Mouse (Mus musculus) neural tube, embryonic 11.5 days (tissue): ENCODE measurements around the gene Degs1. TPM values are rescaled to one million over a fixed set of nuclear protein-coding genes. Genes with fewer than 3 reads are reported as not detected.

Experiments
- ATAC-seq: fragments of 200-750 bp; cut with Nextera tagmentation; 2 replicates; pipeline ENCODE4 v1.8.0; 2017; ENCODE audit warnings: moderate number of reproducible peaks, mild to moderate bottlenecking, moderate TSS enrichment, moderate library complexity; ENCODE audit not compliant: insufficient read depth, low FRiP score, low TSS enrichment
- DNase-seq: peaks from one replicate; pipeline ENCODE4 v3.0.0-alpha.2; 2015; ENCODE audit warnings: low spot score
- H3K27ac ChIP-seq: fragments of 300-500 bp; sonication (generic); 2 replicates; pipeline ENCODE4 v1.5.1; 2014; ENCODE audit warnings: low read depth, mild to moderate bottlenecking, low read length
- H3K27me3 ChIP-seq: fragments of 300-500 bp; sonication (generic); 2 replicates; pipeline ENCODE4 v1.6.1; 2014; ENCODE audit warnings: mild to moderate bottlenecking, low read length, mixed read lengths; ENCODE audit not compliant: control insufficient read depth, insufficient read depth
- H3K36me3 ChIP-seq: fragments of 300-500 bp; sonication (generic); 2 replicates; pipeline ENCODE4 v1.6.1; 2014; ENCODE audit warnings: mild to moderate bottlenecking, low read length, moderate library complexity, mixed read lengths; ENCODE audit not compliant: control insufficient read depth, insufficient read depth
- H3K4me1 ChIP-seq: fragments of 300-500 bp; sonication (generic); 2 replicates; pipeline ENCODE4 v1.6.1; 2014; ENCODE audit warnings: low read length, mixed read lengths; ENCODE audit not compliant: control insufficient read depth, insufficient read depth
- H3K4me2 ChIP-seq: fragments of 300-500 bp; sonication (generic); 2 replicates; pipeline ENCODE4 v1.6.1; 2014; ENCODE audit warnings: low read depth, mild to moderate bottlenecking, moderate library complexity
- H3K4me3 ChIP-seq: fragments of 300-500 bp; sonication (generic); 2 replicates; pipeline ENCODE4 v1.5.1; 2014; ENCODE audit warnings: low read depth, low read length
- H3K9ac ChIP-seq: fragments of 300-500 bp; sonication (generic); 2 replicates; pipeline ENCODE4 v1.6.1; 2014; ENCODE audit warnings: mild to moderate bottlenecking, low read length
- H3K9me3 ChIP-seq: fragments of 300-500 bp; sonication (generic); 2 replicates; pipeline ENCODE4 v1.6.1; 2016; ENCODE audit warnings: low read length; ENCODE audit not compliant: control insufficient read depth
- WGBS: fragments of 180-500 bp; shearing (Covaris S2); extraction: QIAGEN DNeasy Blood & Tissue Kit; methylation state at CpG from one replicate; pipeline ENCODE4 v1.1.7; 2014; 5-methylcytosine and 5-hydroxymethylcytosine counted together
- polyA plus RNA-seq: library from polyadenylated mRNA; unstranded; fragments of >200 nt; fragmentation: Nextera tagmentation; extraction: Ambion mirVana; gene quantifications from 2 replicates; pipeline ENCODE4 v1.2.1, GENCODE M21; 2014

The Degs1 gene
- polyA plus RNA-seq, 1 experiment from 2014 or later: 68.8 TPM

DNA sequence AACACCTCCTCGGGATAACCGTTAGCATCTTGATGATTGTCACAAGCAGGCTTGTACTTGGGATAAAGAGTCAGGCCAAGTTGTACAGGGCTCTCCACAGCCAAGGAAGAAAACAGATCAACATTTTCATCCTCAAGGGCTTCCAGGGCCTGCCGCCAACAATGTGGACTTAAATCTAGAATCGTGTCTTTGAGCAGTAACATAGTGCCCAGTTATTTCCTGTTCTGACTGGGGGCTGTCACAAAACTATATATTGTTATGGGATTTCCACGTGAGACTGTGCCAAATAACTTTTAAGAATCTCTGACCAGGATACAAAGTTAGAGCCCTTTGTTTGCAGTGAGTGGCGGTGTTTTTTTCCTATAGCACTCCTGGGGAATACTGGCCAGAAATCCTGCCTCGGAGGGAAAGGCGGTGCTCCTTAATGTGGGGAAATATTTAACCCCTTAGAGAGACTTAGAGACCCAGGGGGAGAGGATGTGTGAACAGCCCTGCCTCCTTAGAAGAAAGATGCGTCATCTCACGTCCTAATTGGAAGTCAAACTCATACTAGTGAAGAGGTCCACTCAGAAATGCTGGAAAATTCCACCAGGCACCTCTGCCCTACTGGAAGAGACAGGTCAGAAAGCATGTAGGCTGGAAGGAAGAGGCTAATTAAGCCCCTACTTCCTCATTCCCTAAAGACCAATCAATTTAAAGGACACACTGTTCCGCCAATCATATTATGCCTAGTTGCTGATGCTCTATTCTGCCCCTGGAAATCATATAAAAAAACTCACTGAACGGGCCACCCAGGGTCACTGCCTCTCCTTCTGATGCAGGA, 55.3 kb downstream of the Degs1 start:
- Histone ChIP-seq H3K36me3 (no peaks in the 10 kb centered on the region), H3K4me3 (no peak overlapping the region), H3K9me3 (no peaks in the 10 kb centered on the region), H3K4me1 (no peaks in the 10 kb centered on the region), H3K27ac (no peak overlapping the region), H3K4me2 (no peak overlapping the region), H3K9ac (no peak overlapping the region), H3K27me3 (no peaks in the 10 kb centered on the region)
- ATAC-seq (no peak), DNase-seq (no peak)
- WGBS: 71% methylated on average over 12 of the region's 12 CpGs

DNA sequence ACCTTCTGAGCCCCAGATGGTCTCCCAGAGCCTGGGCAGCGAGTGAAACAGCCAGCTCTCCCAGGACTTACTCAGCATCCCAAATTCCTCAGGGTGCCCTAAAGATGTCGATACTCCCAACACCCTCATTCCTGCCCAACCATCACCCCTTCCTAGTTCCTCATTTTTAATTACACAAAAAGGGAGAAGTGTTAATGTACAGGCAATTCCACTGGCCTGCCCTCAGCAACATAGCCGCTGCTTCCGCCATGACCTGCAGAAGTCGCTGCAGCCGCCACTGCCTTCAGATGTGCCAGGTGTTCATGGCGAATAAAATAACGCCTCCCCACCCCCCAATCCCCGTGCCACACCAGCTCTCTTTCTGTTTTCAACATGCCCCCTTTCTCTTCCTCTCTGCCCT, 56.3 kb downstream of the Degs1 start:
- no peak overlapping the region for H3K4me2 ChIP-seq
- no peaks in the 10 kb centered on the region for H3K36me3 ChIP-seq
- no peak overlapping the region for H3K27ac ChIP-seq
- no peak for DNase-seq
- ATAC-seq: no peak
- H3K4me3 ChIP-seq: no peak overlapping the region
- no peaks in the 10 kb centered on the region for H3K4me1 ChIP-seq
- H3K9me3 ChIP-seq: no peaks in the 10 kb centered on the region
- 86% methylated on average over 9 of the region's 9 CpGs for WGBS
- H3K9ac ChIP-seq: no peak overlapping the region
- no peaks in the 10 kb centered on the region for H3K27me3 ChIP-seq

Other genes with a start within 250 kb of the Degs1 start
- 151 and 157 TPM in 2 replicates for gene Srp9, start 158.1 kb downstream of the Degs1 start, polyA plus RNA-seq
- not detected in 2 replicates for gene Vmn1r1, start 118.3 kb downstream of the Degs1 start, polyA plus RNA-seq
- gene Fbxo28, start 58.8 kb upstream of the Degs1 start, polyA plus RNA-seq: 33.0 and 33.3 TPM in 2 replicates
- 35.4 and 40.1 TPM in 2 replicates for gene Trp53bp2, start 126.4 kb upstream of the Degs1 start, polyA plus RNA-seq
- 81.8 and 90.8 TPM in 2 replicates for gene Capn2, start 234.8 kb upstream of the Degs1 start, polyA plus RNA-seq